Mouse (Mus musculus) retina, postnatal 7 days (tissue): Measurements from ENCODE around the gene Dctn1.

Experiments
- DNase-seq: peaks from one replicate; pipeline ENCODE4 v3.0.0-alpha.2; 2012; ENCODE audit warnings: low read depth, low spot score

Gene Dctn1

DNA sequence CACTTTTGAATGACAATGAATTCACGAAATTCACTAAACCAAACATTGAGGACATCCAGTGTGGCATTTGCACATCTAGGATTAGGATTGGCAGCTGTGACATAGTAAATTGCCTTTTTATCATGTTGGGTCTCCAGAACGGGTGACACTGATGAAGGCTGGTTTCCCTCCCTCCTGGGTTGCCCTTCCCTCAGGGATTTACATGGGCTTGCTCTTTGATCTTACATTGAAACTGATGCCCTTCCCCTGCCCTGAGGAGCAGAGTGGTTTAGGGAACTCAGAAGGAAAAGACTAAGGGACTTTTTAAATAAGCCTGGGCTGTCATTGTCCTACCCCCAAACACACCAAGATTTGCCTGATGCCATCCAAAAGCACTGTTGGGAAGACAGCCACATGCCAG is 65.8 kb downstream of the Dctn1 start:
- no peak for DNase-seq

DNA sequence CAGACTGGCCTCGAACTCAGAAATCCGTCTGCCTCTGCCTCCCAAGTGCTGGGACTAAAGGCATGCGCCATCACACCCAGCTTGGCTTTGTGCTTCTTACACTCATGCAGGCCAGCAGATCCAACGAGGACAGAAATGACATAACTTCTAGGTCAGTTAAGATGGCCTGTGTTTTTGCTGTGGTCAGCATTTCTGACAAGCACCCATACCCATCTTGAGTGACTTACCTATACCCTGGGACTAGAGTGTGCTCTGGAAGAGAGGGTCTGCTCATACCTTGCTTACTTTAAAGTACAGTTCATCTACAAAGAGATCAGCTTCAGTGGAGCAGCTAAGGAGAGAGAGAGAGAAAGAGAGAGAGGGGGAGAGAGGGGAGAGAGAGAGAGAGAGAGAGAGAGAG is 67.6 kb downstream of the Dctn1 start:
- no peak for DNase-seq

DNA sequence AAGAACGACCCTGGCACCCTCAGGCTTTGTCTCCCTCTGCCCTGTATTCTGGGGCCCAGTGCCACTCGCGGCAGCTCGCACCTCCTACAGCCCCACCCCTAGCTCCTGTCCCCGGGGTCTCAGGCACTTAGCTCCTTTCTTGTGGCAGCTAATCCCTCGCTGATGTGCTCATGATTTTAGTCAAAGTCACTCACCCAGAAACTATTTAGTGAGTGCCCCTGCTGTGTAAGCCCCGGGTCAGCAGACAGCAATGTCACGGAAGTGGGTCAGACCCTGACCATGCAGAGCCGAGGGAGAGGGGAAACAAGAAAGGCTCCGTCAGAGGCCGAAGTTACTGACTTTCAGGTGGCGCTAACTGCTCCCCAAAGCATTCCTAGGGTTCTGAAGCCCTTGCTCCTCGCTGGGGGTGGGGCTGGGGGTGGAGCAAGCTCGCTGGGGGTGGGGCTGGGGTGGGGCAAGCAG is 68.6 kb downstream of the Dctn1 start:
- DNase-seq, result no peak

DNA sequence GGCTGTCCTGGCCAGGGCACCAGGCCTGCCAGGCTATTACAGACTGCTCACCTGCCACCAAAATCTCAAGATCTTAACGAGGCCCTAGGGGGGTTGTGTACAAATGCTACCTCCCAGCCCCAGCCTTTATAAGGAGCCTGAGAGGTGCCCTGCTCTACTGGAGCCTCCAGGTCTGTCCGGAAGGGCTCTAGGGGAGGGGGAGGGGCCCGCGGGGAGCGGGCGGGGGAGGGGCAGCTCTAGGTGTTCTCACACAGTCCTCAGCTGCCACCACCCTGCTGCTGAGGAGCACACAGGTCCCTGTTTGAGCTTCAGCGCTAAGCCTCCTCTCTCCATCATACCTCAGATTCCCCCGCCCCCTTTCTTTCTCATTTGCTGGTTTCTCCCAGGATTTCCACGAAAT is 71.4 kb downstream of the Dctn1 start:
- no peak for DNase-seq

DNA sequence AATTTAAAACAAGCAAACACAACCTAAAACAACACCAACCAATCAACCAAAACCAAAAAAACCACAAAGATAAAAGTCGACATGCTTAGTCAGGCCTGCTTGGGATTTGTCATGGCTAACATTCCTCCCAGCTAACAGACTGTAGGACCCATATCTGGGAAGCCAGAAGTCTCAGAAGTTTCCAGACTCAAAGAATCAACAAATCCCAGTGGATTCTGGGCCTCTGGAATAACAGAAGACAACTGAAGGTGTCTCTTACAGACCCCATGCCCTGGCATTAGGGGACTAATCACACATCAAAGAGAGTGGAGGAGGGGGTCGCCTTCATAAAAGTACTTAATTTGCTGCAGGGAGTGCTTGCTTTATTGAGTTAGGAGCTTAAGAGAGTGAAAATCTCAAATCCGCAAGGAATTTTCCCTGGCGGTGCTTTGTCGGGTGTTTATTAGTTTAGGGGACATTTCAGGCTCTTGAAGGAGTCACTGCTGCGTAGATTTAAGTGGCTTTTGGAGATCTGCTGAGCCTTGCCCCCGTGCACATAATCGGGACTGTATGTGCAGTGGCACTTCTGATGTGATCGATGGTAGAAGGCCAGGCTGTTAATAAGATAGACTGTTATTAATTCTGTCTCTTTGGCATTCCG is 78.8 kb downstream of the Dctn1 start:
- no peak for DNase-seq

DNA sequence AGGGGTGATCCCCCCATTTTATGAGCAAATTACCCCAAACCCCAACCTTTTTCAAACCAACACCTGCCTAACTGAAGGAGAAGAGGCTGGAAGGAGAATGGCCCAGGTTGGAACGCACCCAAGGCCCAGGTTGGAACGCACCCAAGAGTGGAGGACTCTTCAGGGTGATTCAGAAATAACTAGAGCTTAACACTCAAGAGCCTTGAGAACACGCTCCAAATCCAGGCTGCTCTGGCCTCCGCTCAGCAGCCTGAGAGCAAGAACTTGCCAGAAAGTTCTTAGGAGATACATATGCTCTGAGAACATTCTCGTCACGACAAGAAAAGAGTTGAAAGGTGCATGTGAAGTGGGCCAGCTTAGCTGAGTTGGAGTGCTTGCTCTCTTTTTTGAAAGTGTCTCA is 79.4 kb downstream of the Dctn1 start:
- DNase-seq, result no peak

DNA sequence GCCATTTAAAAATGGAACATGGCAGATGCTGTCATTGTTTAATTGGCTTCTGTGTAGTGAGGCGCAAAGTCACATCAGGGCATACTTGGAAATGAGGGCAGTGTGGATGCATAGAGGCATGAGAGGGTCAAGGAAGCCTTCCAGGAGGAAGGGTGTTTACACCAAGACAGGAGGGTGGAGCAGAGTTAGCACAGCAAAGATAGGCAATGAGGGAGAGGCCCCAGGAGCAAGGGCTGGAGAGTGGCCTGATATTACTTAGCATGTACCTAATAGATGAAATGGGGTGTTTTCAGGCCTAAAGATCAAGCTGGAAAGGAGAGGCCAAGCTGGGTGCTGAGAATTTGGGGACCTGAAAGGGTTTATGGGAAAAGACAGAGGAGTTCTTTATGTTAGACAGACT is 80.3 kb downstream of the Dctn1 start:
- no peak for DNase-seq

DNA sequence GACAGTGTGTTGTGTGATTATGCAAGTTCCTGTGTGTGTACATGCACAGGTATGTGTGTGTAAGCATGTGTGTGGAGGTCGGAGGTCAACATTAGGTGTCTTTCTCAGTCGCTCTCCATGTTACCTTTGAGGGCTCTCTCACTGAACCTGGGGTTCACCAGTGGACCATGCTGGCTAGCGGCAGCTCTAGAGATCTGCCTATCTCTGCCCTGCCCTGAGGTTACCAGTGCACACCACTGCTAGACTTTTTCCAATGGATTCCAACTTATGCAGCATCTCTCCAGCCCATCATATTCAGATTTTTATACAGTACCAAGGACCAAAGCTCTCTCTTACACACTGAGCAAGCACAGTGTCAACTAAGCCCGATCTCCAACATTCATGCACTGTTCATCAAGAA is 81.0 kb downstream of the Dctn1 start:
- no peak for DNase-seq

DNA sequence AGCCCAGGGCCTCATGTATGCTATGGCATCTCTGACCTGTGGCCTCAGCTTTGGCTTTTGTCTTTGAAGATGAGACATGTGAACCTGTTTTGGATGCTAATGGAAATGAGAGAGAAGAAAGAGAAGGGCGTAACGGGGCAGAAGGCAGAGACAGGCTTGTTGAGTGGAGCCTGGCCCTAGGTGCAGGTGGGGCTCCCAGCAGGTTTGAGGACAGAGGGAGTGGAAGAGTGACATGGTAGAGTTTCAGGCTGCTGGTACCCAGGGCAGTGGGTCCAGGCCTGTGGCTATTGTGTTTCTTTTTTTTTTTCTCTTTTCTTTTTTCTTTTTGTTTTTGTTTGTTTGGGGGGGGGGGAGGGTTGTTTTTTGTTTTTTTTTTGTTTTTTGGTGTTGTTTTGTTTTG is 81.4 kb downstream of the Dctn1 start:
- no peak for DNase-seq
